Mouse (Mus musculus) embryo, embryonic 11 days (tissue): ENCODE measurements around the gene Gapt.

Experiments
- DNase-seq: peaks from one replicate; pipeline ENCODE4 v3.0.0-alpha.2; 2015

The Gapt gene

DNA sequence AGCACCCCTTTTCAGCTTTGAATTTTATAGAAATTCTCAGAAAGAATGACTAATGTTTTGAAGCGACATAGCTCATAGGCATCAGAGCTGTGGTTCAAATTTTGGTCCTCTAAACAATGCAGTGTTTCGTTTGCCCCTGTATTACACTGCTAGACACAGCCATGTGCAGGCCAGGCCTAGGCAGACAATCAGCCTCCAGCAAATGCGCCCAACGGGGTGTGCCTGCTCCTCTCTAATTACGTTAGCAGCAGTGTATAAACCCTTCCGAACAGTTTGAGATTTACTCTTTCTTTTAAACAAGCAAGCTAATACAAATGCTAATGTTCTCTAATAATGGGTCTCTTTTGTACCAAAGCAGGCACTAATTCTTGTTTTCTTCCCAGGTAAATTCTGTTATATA is 14.4 kb downstream of the Gapt start:
- DNase-seq: no peak

- no peak for DNase-seq
These were observed 23.9 kb downstream of the Gapt start for GRCm38 (mm10) chr13:110332958-110333597.

- no peak for DNase-seq
These were observed 38.3 kb downstream of the Gapt start for GRCm38 (mm10) chr13:110318746-110319145.

GRCm38 (mm10) chr13:110307188-110307587 is 49.8 kb downstream of the Gapt start:
- DNase-seq: no peak
